Mouse (Mus musculus): ENCODE measurements at regions not wholly inside any gene's neighbourhood (a gene's known extent, or its start where the extent isn't known, plus 50 kb on each side); places are given as distances from the start of the nearest gene placed in this dataset.

- Histone ChIP-seq H3K27ac (replicated peaks; ENCODE audit: low read depth, low read length) (no peak overlapping the region), H3K36me3 (ENCODE audit: control insufficient read depth, insufficient read depth, low read length) (no peaks in the 10 kb centered on the region), H3K9ac (ENCODE audit: low read length) (no peak overlapping the region), H3K4me3 (ENCODE audit: low read depth, low read length) (no peak overlapping the region), H3K27me3 (ENCODE audit: control insufficient read depth, insufficient read depth, low read length) (no peaks in the 10 kb centered on the region), H3K9me3 (ENCODE audit: control insufficient read depth, low read length) (no peaks in the 10 kb centered on the region), H3K4me1 (ENCODE audit: control insufficient read depth, insufficient read depth, low read length) (no peaks in the 10 kb centered on the region), H3K4me2 (ENCODE audit: low read depth, severe bottlenecking) (no peak overlapping the region)
- ATAC-seq (ENCODE audit: insufficient number of reproducible peaks, low FRiP score, low TSS enrichment, low read depth) = no peak
- no peak for DNase-seq (ENCODE audit: low spot score)
- 60% methylated on average over 2 of the region's 2 CpGs for WGBS
These were observed 433.1 kb upstream of the Acvr2a start for GRCm38 (mm10) chr2:48380786-48381185.

GRCm38 (mm10) chr2:48381481-48382075 lies 432.3 kb upstream of the Acvr2a start:
- no peak overlapping the region for H3K4me3 ChIP-seq (ENCODE audit: low read depth, low read length)
- WGBS = 90% methylated on average over 14 of the region's 14 CpGs
- no peak overlapping the region for H3K4me2 ChIP-seq (ENCODE audit: low read depth, severe bottlenecking)
- H3K36me3 ChIP-seq (ENCODE audit: control insufficient read depth, insufficient read depth, low read length) = no peaks in the 10 kb centered on the region
- no peak overlapping the region for H3K9ac ChIP-seq (ENCODE audit: low read length)
- H3K9me3 ChIP-seq (ENCODE audit: control insufficient read depth, low read length) = no peaks in the 10 kb centered on the region
- no peaks in the 10 kb centered on the region for H3K4me1 ChIP-seq (ENCODE audit: control insufficient read depth, insufficient read depth, low read length)
- DNase-seq (ENCODE audit: low spot score) = no peak
- ATAC-seq (ENCODE audit: insufficient number of reproducible peaks, low FRiP score, low TSS enrichment, low read depth) = no peak
- H3K27ac ChIP-seq (replicated peaks; ENCODE audit: low read depth, low read length) = no peak overlapping the region
- no peaks in the 10 kb centered on the region for H3K27me3 ChIP-seq (ENCODE audit: control insufficient read depth, insufficient read depth, low read length)

DNA sequence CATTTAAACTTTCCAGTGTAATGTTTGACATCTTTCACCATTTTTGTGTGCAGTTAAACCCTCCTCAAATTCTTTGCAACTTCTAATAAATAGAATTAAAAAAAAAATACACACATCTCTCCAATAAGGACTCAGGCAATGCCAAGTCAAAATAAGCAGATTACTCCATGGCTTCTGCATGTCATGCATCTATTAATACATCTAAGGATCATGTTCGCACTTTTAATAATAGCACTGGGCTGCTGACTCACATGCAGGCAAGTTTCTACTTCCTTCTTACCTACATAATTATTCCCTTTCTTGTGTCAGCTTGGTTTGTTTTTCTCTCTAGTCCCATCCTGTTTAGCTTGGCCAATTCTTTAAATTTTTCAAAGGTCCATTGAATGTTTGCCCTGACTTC lies 415.4 kb upstream of the Acvr2a start:
- Histone ChIP-seq H3K36me3 (ENCODE audit: control insufficient read depth, insufficient read depth, low read length) (no peaks in the 10 kb centered on the region), H3K4me1 (ENCODE audit: control insufficient read depth, insufficient read depth, low read length) (no peaks in the 10 kb centered on the region), H3K4me2 (ENCODE audit: low read depth, severe bottlenecking) (no peak overlapping the region), H3K9me3 (ENCODE audit: control insufficient read depth, low read length) (no peaks in the 10 kb centered on the region), H3K27me3 (ENCODE audit: control insufficient read depth, insufficient read depth, low read length) (no peaks in the 10 kb centered on the region), H3K4me3 (ENCODE audit: low read depth, low read length) (no peak overlapping the region), H3K27ac (replicated peaks; ENCODE audit: low read depth, low read length) (no peak overlapping the region), H3K9ac (ENCODE audit: low read length) (no peak overlapping the region)
- no peak for ATAC-seq (ENCODE audit: insufficient number of reproducible peaks, low FRiP score, low TSS enrichment, low read depth)
- DNase-seq (ENCODE audit: low spot score) = no peak
- 92% methylated on average over 1 of the region's 1 CpGs for WGBS

GRCm38 (mm10) chr2:48399191-48399590 lies 414.7 kb upstream of the Acvr2a start:
- ATAC-seq (ENCODE audit: insufficient number of reproducible peaks, low FRiP score, low TSS enrichment, low read depth) (no peak), DNase-seq (ENCODE audit: low spot score) (no peak)

GRCm38 (mm10) chr2:48402813-48403212 lies 411.1 kb upstream of the Acvr2a start:
- no peak overlapping the region for H3K4me2 ChIP-seq (ENCODE audit: low read depth, severe bottlenecking)
- H3K4me1 ChIP-seq (ENCODE audit: control insufficient read depth, insufficient read depth, low read length) = no peaks in the 10 kb centered on the region
- H3K4me3 ChIP-seq (ENCODE audit: low read depth, low read length) = no peak overlapping the region
- no peaks in the 10 kb centered on the region for H3K27me3 ChIP-seq (ENCODE audit: control insufficient read depth, insufficient read depth, low read length)
- ATAC-seq (ENCODE audit: insufficient number of reproducible peaks, low FRiP score, low TSS enrichment, low read depth) (no peak), DNase-seq (ENCODE audit: low spot score) (no peak)
- no peaks in the 10 kb centered on the region for H3K36me3 ChIP-seq (ENCODE audit: control insufficient read depth, insufficient read depth, low read length)
- 82% methylated on average over 2 of the region's 2 CpGs for WGBS
- H3K27ac ChIP-seq (replicated peaks; ENCODE audit: low read depth, low read length) = no peak overlapping the region
- H3K9ac ChIP-seq (ENCODE audit: low read length) = no peak overlapping the region
- H3K9me3 ChIP-seq (ENCODE audit: control insufficient read depth, low read length) = no peaks in the 10 kb centered on the region

More at GRCm38 (mm10) chr2:48399191-48399590, 414.7 kb upstream of the Acvr2a start:
- H3K4me3 ChIP-seq (ENCODE audit: low read depth, low read length) = no peak overlapping the region
- H3K36me3 ChIP-seq (ENCODE audit: control insufficient read depth, insufficient read depth, low read length) = no peaks in the 10 kb centered on the region
- no peaks in the 10 kb centered on the region for H3K4me1 ChIP-seq (ENCODE audit: control insufficient read depth, insufficient read depth, low read length)
- H3K4me2 ChIP-seq (ENCODE audit: low read depth, severe bottlenecking) = no peak overlapping the region
- 78% methylated on average over 1 of the region's 1 CpGs for WGBS
- no peak overlapping the region for H3K27ac ChIP-seq (replicated peaks; ENCODE audit: low read depth, low read length)
- H3K27me3 ChIP-seq (ENCODE audit: control insufficient read depth, insufficient read depth, low read length) = no peaks in the 10 kb centered on the region
- H3K9ac ChIP-seq (ENCODE audit: low read length) = no peak overlapping the region
- no peaks in the 10 kb centered on the region for H3K9me3 ChIP-seq (ENCODE audit: control insufficient read depth, low read length)

- Histone ChIP-seq H3K4me1 (ENCODE audit: control insufficient read depth, insufficient read depth, low read length) (no peaks in the 10 kb centered on the region), H3K27ac (replicated peaks; ENCODE audit: low read depth, low read length) (no peak overlapping the region), H3K36me3 (ENCODE audit: control insufficient read depth, insufficient read depth, low read length) (no peaks in the 10 kb centered on the region), H3K4me2 (ENCODE audit: low read depth, severe bottlenecking) (no peak overlapping the region), H3K4me3 (ENCODE audit: low read depth, low read length) (no peak overlapping the region), H3K27me3 (ENCODE audit: control insufficient read depth, insufficient read depth, low read length) (no peaks in the 10 kb centered on the region), H3K9me3 (ENCODE audit: control insufficient read depth, low read length) (no peaks in the 10 kb centered on the region), H3K9ac (ENCODE audit: low read length) (no peak overlapping the region)
- ATAC-seq (ENCODE audit: insufficient number of reproducible peaks, low FRiP score, low TSS enrichment, low read depth) (no peak), DNase-seq (ENCODE audit: low spot score) (no peak)
- WGBS = 52% methylated on average over 3 of the region's 3 CpGs
These were observed 409.4 kb upstream of the Acvr2a start for GRCm38 (mm10) chr2:48404460-48404859.

GRCm38 (mm10) chr2:48407876-48408275 lies 406.0 kb upstream of the Acvr2a start:
- ATAC-seq (ENCODE audit: insufficient number of reproducible peaks, low FRiP score, low TSS enrichment, low read depth) = no peak
- 89% methylated on average over 5 of the region's 5 CpGs for WGBS
- no peaks in the 10 kb centered on the region for H3K36me3 ChIP-seq (ENCODE audit: control insufficient read depth, insufficient read depth, low read length)

DNA sequence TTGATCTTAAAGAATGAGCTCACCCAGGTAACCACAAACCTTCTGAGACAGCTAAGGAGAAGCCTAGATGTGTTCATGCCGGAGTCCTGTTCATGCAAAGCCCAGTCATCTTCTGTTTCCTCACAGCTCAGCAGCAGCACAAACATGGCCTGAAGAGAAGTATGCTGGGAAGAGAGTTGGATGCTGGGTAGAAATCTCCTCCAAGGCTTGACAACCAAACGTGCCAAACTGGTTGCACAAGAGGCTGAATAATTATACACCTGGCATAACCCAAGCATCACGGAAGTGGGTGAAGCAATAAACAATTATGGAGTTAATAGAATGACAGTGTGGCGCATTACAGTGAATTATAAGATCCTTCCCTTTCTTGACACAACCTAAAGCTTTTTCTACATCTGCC lies 404.0 kb upstream of the Acvr2a start:
- ATAC-seq (ENCODE audit: insufficient number of reproducible peaks, low FRiP score, low TSS enrichment, low read depth) = no peak
- Histone ChIP-seq H3K4me2 (ENCODE audit: low read depth, severe bottlenecking) (no peak overlapping the region), H3K27ac (replicated peaks; ENCODE audit: low read depth, low read length) (no peak overlapping the region), H3K9ac (ENCODE audit: low read length) (no peak overlapping the region), H3K4me3 (ENCODE audit: low read depth, low read length) (no peak overlapping the region), H3K4me1 (ENCODE audit: control insufficient read depth, insufficient read depth, low read length) (no peaks in the 10 kb centered on the region), H3K9me3 (ENCODE audit: control insufficient read depth, low read length) (no peaks in the 10 kb centered on the region), H3K36me3 (ENCODE audit: control insufficient read depth, insufficient read depth, low read length) (no peaks in the 10 kb centered on the region), H3K27me3 (ENCODE audit: control insufficient read depth, insufficient read depth, low read length) (no peaks in the 10 kb centered on the region)
- DNase-seq (ENCODE audit: low spot score) = no peak
- WGBS = 77% methylated on average over 4 of the region's 4 CpGs

More at GRCm38 (mm10) chr2:48407876-48408275, 406.0 kb upstream of the Acvr2a start:
- Histone ChIP-seq H3K4me1 (ENCODE audit: control insufficient read depth, insufficient read depth, low read length) (no peaks in the 10 kb centered on the region), H3K27me3 (ENCODE audit: control insufficient read depth, insufficient read depth, low read length) (no peaks in the 10 kb centered on the region), H3K9ac (ENCODE audit: low read length) (no peak overlapping the region), H3K4me2 (ENCODE audit: low read depth, severe bottlenecking) (no peak overlapping the region), H3K4me3 (ENCODE audit: low read depth, low read length) (no peak overlapping the region), H3K9me3 (ENCODE audit: control insufficient read depth, low read length) (no peaks in the 10 kb centered on the region), H3K27ac (replicated peaks; ENCODE audit: low read depth, low read length) (no peak overlapping the region)
- DNase-seq (ENCODE audit: low spot score) = no peak

GRCm38 (mm10) chr2:48411392-48411791 lies 402.5 kb upstream of the Acvr2a start:
- Histone ChIP-seq H3K4me3 (ENCODE audit: low read depth, low read length) (no peak overlapping the region), H3K9me3 (ENCODE audit: control insufficient read depth, low read length) (no peaks in the 10 kb centered on the region), H3K36me3 (ENCODE audit: control insufficient read depth, insufficient read depth, low read length) (no peaks in the 10 kb centered on the region), H3K4me2 (ENCODE audit: low read depth, severe bottlenecking) (no peak overlapping the region), H3K27me3 (ENCODE audit: control insufficient read depth, insufficient read depth, low read length) (no peaks in the 10 kb centered on the region), H3K27ac (replicated peaks; ENCODE audit: low read depth, low read length) (no peak overlapping the region), H3K9ac (ENCODE audit: low read length) (no peak overlapping the region), H3K4me1 (ENCODE audit: control insufficient read depth, insufficient read depth, low read length) (no peaks in the 10 kb centered on the region)
- ATAC-seq (ENCODE audit: insufficient number of reproducible peaks, low FRiP score, low TSS enrichment, low read depth) = no peak
- DNase-seq (ENCODE audit: low spot score) = no peak
- WGBS = 94% methylated on average over 1 of the region's 1 CpGs
